Mouse (Mus musculus): ENCODE data around the gene Plxna3.

DNA sequence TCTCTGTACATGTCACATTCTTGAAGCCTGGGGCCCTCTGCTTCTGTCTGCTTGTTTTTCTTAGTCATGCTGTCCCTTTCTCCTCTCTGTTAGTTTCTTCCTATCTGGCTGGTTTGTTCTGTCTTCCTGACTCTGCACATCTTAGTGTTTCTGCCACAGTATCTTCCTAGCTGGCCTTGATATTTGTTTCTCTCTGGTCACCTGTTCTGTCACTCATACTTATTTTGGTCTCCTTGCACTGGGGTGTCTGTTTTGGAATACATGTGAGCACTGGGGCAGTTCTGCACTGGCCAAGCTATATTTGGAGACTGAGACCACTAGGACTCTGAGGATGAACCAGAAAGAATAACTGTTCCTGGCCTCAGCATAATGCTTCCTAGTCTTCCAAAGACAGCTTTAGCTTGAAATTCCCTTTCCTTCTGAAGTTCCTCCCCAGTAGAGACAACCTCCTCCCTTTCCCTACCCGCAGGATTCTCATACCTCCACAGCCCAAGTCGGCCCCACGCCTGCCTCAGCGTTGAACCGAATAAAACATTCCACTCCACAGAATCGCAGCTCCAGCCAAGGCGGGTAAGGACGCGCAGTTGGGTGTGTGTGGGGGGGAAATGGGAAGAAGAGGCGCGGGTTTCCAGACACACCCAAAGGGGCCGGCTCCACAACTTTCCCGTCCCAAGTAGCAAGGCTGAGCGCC, 47.7 kb upstream of the Plxna3 start:
- no peak for TF ChIP-seq CTCF (IDR thresholded peaks at IDR 0.05; ENCODE audit: borderline replicate concordance, extremely low read depth, insufficient read depth, insufficient read length)
- no peak for TF ChIP-seq POLR2A (IDR thresholded peaks at IDR 0.05; ENCODE audit: borderline replicate concordance, extremely low read depth, insufficient read depth, insufficient read length, poor library complexity, severe bottlenecking)

Measured in brain, embryonic 14.5 days (tissue).